Mouse (Mus musculus) testis, adult 2 months (tissue): Measurements from ENCODE around the gene Prune2.

Experiments used
- CTCF ChIP-seq: fragments of 200-500 bp; IDR thresholded peaks from 2 replicates; pipeline ENCODE4 v1.5.1; 2012; ENCODE audit warnings: low read depth, mild to moderate bottlenecking, inconsistent platforms, low read length, moderate library complexity; ENCODE audit not compliant: control insufficient read depth, insufficient read depth, insufficient replicate concordance
- POLR2A ChIP-seq: fragments of 200-500 bp; IDR thresholded peaks from 2 replicates; pipeline ENCODE4 v1.6.1; 2012; ENCODE audit warnings: low read depth, mild to moderate bottlenecking, inconsistent platforms, low read length, moderate library complexity; ENCODE audit not compliant: control insufficient read depth

- TF ChIP-seq CTCF (no peak), POLR2A (no peak)
Measured at GRCm38 (mm10) chr19:17097210-17097609, 141.3 kb downstream of the Prune2 start.
